Mouse (Mus musculus): Measurements from ENCODE around the gene Ntrk2.
A peak's percentile ranks its signal among the peaks of the same experiment; 100 is the strongest.

Ntrk2 gene

DNA sequence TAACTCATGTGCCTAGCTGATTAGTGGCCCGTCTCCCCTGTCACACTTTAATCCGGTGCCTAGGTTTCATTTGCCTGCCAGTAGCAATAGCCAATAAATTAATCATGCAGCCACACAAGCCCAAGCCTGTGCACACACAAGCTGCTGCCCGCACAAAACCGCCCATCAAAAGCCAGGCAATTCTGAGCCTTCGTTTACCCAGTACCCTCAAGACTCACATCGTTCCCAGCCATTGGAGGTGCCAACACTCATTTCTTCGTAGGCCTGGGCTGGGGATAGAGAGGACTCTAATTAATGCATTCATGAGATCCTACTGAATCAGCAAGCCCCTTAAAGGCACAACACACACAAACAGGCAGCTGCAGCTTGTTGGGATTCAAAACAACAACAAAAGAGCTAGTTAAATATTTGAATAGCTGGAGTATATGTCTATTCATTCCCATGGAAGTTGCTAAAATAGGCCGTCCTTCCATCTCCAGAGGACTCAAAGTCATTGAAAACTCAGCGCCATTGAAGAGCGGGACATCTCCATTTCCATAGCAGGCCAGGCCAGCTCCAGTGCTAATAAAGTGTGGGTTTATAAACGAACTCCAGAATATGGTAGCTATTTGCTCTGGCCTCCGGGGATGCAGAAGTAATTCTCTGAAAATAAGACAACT is 158.5 kb downstream of the Ntrk2 start:
- no peak for DNase-seq (ENCODE audit: inconsistent age in 2 of 2, low spot score in 1 of 2)

DNA sequence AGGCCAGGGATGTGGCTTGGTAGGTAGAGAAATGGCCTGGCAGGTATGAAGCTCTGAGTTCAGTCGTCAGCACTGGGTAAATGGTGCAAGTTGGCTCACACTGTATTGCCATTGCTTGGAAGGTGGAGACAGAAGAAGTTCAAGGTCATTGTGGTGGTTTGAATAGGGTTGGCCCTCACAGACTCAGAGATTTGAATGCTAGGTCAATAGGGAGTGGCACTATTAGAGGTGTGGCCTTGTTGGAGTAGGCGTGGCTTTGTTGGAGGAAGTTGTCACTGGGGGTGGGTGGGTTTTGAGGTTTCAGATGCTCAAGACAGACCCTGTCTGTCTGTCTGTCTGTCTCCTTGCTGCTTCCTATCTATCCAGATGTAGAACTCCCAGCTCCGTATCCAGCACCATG is 159.5 kb downstream of the Ntrk2 start:
- no peak for DNase-seq (ENCODE audit: inconsistent age in 2 of 2, low spot score in 1 of 2)

DNA sequence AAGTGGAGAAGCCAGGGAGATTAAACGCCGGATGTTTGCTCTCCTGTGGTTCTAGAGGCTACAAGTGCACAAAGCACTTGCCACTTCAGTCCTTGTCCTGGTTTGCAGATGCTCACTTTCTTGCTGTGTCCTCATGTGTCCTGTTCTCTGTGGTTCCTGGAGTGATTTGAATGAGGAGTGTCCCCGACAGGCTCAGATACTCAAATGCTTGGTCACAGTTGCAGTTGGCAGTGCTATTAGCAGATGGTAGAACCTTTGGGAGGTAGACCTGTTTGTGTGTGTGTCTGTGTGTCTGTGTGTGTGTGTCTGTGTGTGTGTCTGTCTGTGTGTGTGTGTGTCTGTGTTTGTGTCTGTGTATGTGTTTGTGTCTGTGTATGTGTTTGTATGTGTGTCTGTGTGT is 160.1 kb downstream of the Ntrk2 start:
- DNase-seq (ENCODE audit: inconsistent age in 2 of 2, low spot score in 1 of 2) = no peak

DNA sequence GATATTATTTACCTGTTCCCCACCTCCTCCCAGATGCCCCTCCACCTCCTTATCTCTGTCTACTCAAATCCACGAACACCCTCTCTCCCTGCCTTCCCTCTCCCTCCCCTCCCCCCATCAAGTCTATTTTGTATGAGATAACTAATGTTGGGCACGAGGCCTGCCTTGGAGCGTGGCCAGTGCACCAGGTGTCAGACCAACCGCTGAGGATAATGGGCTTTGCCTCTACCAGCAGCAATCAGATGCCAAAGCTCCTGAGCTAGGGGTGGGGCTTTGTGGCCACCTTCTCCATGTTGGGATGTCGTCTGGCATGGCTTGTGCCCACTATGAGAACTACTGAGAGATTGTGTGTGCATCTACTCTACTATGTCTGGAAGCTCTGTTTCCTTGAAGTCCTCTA is 161.8 kb downstream of the Ntrk2 start:
- no peak for DNase-seq (ENCODE audit: inconsistent age in 2 of 2, low spot score in 1 of 2)

- no peak for DNase-seq (ENCODE audit: inconsistent age in 2 of 2, low spot score in 1 of 2)
Observed at GRCm38 (mm10) chr13:58971449-58971903, 165.1 kb downstream of the Ntrk2 start.

DNA sequence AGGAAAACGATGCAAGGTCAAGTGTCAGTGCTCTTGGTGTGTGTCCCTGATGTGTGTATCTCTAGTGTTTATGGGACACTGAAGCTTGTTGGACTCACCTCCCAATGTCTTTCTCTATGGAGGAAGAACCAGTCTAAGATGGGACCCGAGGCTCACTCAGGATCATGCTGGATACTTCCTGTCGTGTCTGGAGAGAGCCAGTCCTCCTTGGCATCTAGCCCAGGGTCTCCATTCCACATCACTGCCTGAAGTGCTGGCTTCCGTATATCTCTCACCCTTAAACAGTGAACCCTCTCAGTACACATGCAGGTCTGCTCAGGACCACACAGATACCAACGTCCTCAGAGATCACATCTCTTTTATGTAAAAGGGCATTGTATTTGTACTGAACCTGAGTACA is 166.1 kb downstream of the Ntrk2 start:
- no peak for DNase-seq (ENCODE audit: inconsistent age in 2 of 2, low spot score in 1 of 2)

GRCm38 (mm10) chr13:58996447-58996846 is 190.1 kb downstream of the Ntrk2 start:
- no peak for DNase-seq (ENCODE audit: inconsistent age in 2 of 2, low spot score in 1 of 2)

DNA sequence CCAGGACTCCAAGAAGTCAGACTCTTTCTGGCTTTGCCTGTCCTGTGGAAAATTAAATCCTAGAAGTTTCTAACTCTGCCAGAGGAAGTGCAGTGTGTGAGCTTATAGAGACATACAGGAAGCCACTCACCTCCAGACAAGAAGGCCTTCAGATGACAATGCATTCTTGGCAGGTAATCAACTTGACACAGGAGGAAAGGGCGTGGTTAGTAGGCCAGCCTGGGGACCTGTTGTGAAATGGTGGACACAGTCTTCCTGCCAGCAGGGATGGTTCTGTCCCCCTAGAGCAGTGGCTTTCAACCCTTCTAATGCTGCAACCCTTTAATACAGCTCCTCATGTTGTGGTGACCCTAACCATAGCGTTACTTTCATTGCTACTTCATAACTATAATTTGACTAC is 191.4 kb downstream of the Ntrk2 start:
- DNase-seq (ENCODE audit: inconsistent age in 2 of 2, low spot score in 1 of 2) = no peak

DNA sequence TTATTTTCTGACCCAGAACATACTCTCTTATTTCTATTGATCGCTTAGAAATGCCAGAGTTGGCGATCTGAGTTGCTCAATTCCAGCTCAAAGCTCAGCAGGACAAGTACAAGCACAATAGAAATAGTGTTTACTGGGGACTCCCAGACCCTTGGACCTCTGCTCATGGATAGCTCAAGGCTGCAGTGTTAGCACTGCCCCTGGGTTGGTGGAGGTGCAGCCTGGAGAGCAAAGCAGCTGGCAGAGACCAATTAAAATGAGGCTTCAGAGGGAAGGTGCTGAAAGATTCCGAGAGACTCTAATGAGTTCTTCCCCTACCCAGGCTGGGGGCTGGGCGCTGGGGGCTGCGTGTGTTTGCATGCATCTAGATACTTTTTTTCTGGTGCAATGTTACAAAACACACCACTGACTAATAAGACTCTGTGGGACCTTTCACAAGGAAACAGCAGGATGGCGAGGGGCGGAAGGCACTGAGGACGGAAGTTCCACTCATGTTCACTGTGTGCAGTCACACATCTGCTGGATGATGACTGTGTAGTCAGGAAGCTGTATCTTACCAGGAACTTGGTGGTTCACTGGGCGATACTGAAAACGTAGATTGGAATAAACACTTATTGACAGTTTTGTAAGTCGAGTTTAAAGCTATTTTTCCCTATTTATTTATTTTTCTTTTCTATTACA is 193.1 kb downstream of the Ntrk2 start:
- no peak for DNase-seq (ENCODE audit: inconsistent age in 2 of 2, low spot score in 1 of 2)

- no peak for DNase-seq (ENCODE audit: inconsistent age in 2 of 2, low spot score in 1 of 2)
Observed at GRCm38 (mm10) chr13:59002943-59003806, 196.8 kb downstream of the Ntrk2 start.

GRCm38 (mm10) chr13:59003807-59004173 is 197.4 kb downstream of the Ntrk2 start:
- peak in 1 of 2 experiments; percentile 73 for DNase-seq (ENCODE audit: inconsistent age in 2 of 2, low spot score in 1 of 2)

- no peak for DNase-seq (ENCODE audit: inconsistent age in 2 of 2, low spot score in 1 of 2)
Observed at GRCm38 (mm10) chr13:59004579-59004978, 198.2 kb downstream of the Ntrk2 start.

GRCm38 (mm10) chr13:59009855-59010254 is 203.5 kb downstream of the Ntrk2 start:
- DNase-seq (ENCODE audit: inconsistent age in 2 of 2, low spot score in 1 of 2) = no peak

DNA sequence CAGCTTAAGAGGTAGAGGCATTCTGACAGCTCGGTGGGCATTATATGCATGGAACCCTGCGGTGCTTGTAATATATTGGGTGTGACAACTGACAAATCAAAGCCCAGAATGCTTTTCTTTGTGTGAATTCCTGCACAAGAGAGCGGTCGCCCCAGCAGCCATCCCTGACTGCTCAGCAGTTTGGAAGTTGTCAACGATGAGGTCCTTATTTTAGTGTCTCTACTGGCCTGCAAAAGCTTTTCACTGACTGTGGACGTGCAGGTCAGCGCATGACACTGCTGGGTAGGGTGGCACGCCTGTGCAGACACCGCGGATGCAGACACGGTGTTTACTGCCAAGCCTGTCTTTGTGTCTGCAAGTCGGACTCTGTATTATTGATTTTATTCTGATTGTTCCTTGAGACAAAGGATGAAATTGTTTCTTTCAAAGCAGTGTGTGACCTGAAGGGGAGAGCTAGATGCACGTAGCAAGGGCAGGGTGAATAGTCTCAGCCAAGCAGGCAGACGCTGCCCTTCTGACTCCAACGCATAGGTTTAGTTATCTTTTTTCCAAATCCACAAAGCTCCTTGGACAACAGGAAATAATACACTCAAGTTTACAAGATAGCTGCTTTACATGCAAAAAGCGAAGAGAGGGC is 204.6 kb downstream of the Ntrk2 start:
- DNase-seq (ENCODE audit: inconsistent age in 2 of 2, low spot score in 1 of 2) = no peak

GRCm38 (mm10) chr13:59011530-59011903 is 205.1 kb downstream of the Ntrk2 start:
- peak; percentile 32 to 73 for DNase-seq (ENCODE audit: inconsistent age in 2 of 2, low spot score in 1 of 2)

DNA sequence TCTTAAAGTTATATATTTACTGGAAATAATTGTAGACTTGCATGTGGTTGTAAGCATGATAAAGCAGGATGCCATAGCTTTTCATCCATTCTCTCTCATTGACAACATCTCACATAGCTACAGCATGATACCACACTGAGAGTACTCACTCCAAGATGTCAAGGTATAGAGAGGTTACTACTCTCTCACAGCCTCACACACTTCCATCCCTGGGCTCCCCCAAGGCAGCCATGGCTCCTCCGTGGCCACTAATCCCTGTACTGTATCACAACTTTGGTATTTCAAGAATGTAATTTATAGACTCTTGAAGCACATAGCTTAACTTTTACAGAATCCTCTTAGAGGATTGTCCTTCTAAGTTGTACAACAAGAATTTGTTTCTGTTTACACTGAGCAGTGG is 209.0 kb downstream of the Ntrk2 start:
- DNase-seq (ENCODE audit: inconsistent age in 2 of 2, low spot score in 1 of 2) = no peak

- DNase-seq (ENCODE audit: inconsistent age in 2 of 2, low spot score in 1 of 2) = no peak
Observed at GRCm38 (mm10) chr13:59017121-59017520, 210.8 kb downstream of the Ntrk2 start.

- DNase-seq (ENCODE audit: inconsistent age in 2 of 2, low spot score in 1 of 2) = no peak
Observed at GRCm38 (mm10) chr13:59022251-59023042, 216.1 kb downstream of the Ntrk2 start.

DNA sequence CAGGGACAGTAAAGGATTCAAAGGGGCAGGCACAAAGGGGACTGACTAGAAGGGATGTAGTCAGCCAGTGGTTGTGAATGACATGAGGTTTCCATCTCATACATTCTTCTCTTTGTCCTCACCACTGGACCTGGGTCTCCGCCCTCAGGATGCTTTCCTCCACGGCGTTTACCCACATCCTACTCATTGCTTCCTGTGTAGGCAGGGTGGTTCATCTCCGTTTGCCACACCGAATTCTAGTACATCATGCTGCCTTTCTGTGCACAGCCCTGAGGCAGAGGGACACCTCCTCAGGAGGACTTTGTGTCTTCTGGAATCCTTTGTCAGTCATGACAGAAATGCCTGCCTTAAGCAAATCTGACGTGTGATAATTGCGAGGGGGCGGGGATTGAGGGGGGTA is 219.3 kb downstream of the Ntrk2 start:
- DNase-seq (ENCODE audit: inconsistent age in 2 of 2, low spot score in 1 of 2) = no peak

- peak in 1 of 2 experiments; percentile 44 for DNase-seq (ENCODE audit: inconsistent age in 2 of 2, low spot score in 1 of 2)
Observed at GRCm38 (mm10) chr13:59027436-59027835, 221.1 kb downstream of the Ntrk2 start.

DNA sequence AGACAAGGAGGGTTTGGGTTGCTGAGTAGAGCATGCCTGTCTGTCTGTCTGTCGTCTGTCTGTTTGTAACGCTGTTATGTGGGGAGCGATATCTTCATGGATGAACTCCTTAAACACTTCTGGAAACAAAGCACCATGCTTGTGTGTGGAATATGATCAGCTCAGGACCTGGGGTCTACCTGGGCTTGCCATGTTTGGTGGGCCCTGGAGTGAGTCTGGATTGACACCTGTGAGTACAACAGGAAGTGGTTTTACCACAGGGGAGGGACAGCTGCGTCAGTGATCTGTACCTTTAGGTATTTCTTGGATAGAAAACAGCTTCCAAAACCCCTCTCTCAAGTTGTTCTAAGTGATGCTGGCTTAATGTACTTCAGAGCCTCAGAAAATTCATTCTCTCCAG is 222.2 kb downstream of the Ntrk2 start:
- no peak for DNase-seq (ENCODE audit: inconsistent age in 2 of 2, low spot score in 1 of 2)

All from adrenal gland, adult (tissue).